Mouse (Mus musculus): Measurements from ENCODE around the gene Dppa2.

Dppa2 gene

GRCm38 (mm10) chr16:48303509-48303908 is at the start of gene Dppa2:
Gene Dppa2, plus strand, starts transcription at chr16:48303908.
- DNase-seq (ENCODE audit: low read depth, low spot score) = peak; percentile 89

- no peak for DNase-seq (ENCODE audit: low read depth, low spot score)
These were observed 49.1 kb upstream of the Dppa2 start for GRCm38 (mm10) chr16:48254584-48254983.

- no peak for DNase-seq (ENCODE audit: low read depth, low spot score)
These were observed 44.2 kb upstream of the Dppa2 start for GRCm38 (mm10) chr16:48259519-48259918.

- DNase-seq (ENCODE audit: low read depth, low spot score) = no peak
These were observed 40.8 kb upstream of the Dppa2 start for GRCm38 (mm10) chr16:48262901-48263300.

GRCm38 (mm10) chr16:48265856-48266255 is 37.9 kb upstream of the Dppa2 start:
- DNase-seq (ENCODE audit: low read depth, low spot score) = peak; percentile 55

GRCm38 (mm10) chr16:48276940-48277339 is 26.8 kb upstream of the Dppa2 start:
- no peak for DNase-seq (ENCODE audit: low read depth, low spot score)

GRCm38 (mm10) chr16:48280883-48281282 is 22.8 kb upstream of the Dppa2 start:
- no peak for DNase-seq (ENCODE audit: low read depth, low spot score)

GRCm38 (mm10) chr16:48282801-48283200 is 20.9 kb upstream of the Dppa2 start:
- no peak for DNase-seq (ENCODE audit: low read depth, low spot score)

- peak; percentile 67 for DNase-seq (ENCODE audit: low read depth, low spot score)
These were observed 20.2 kb upstream of the Dppa2 start, which contains the start of gene Dppa4 for GRCm38 (mm10) chr16:48283517-48283916. Gene Dppa4, plus strand, starts transcription at chr16:48283733.

GRCm38 (mm10) chr16:48285517-48285916 is 18.2 kb upstream of the Dppa2 start:
- peak; percentile 54 for DNase-seq (ENCODE audit: low read depth, low spot score)

- DNase-seq (ENCODE audit: low read depth, low spot score) = no peak
These were observed 6.1 kb upstream of the Dppa2 start for GRCm38 (mm10) chr16:48297384-48298136.

GRCm38 (mm10) chr16:48299884-48300283 is 3.8 kb upstream of the Dppa2 start:
- no peak for DNase-seq (ENCODE audit: low read depth, low spot score)

- peak; percentile 66 for DNase-seq (ENCODE audit: low read depth, low spot score)
These were observed 275 bp downstream of the Dppa2 start for GRCm38 (mm10) chr16:48303983-48304382.

GRCm38 (mm10) chr16:48308916-48309315 is 5.2 kb downstream of the Dppa2 start:
- DNase-seq (ENCODE audit: low read depth, low spot score) = peak; percentile 96

GRCm38 (mm10) chr16:48309912-48310630 is 6.4 kb downstream of the Dppa2 start:
- DNase-seq (ENCODE audit: low read depth, low spot score) = peak; percentile 87

- DNase-seq (ENCODE audit: low read depth, low spot score) = no peak
These were observed 11.6 kb downstream of the Dppa2 start for GRCm38 (mm10) chr16:48315294-48315693.

- DNase-seq (ENCODE audit: low read depth, low spot score) = peak; percentile 67
These were observed 17.1 kb downstream of the Dppa2 start for GRCm38 (mm10) chr16:48320781-48321180.

- DNase-seq (ENCODE audit: low read depth, low spot score) = no peak
These were observed 19.4 kb downstream of the Dppa2 start for GRCm38 (mm10) chr16:48323133-48323532.

GRCm38 (mm10) chr16:48323602-48324345 is 20.1 kb downstream of the Dppa2 start:
- DNase-seq (ENCODE audit: low read depth, low spot score) = no peak

GRCm38 (mm10) chr16:48326903-48327302 is 23.2 kb downstream of the Dppa2 start:
- no peak for DNase-seq (ENCODE audit: low read depth, low spot score)

- DNase-seq (ENCODE audit: low read depth, low spot score) = no peak
These were observed 24.7 kb downstream of the Dppa2 start for GRCm38 (mm10) chr16:48328420-48328819.

GRCm38 (mm10) chr16:48331822-48332221 is 28.1 kb downstream of the Dppa2 start:
- DNase-seq (ENCODE audit: low read depth, low spot score) = no peak

All from ZHBTc4 (cell line).